Mouse (Mus musculus) ovary, adult 18-20 months (tissue): ENCODE results near the gene Diras1.

Experiments used
- DNase-seq: peaks from one replicate; pipeline ENCODE4 v3.0.0; 2022; ENCODE audit warnings: low spot score, mixed read lengths

Gene Diras1

GRCm38 (mm10) chr10:80971533-80971932 is 53.9 kb downstream of the Diras1 start:
- no peak for DNase-seq

- no peak for DNase-seq
Measured at GRCm38 (mm10) chr10:80970159-80970558, 55.3 kb downstream of the Diras1 start.
